Mouse (Mus musculus) adrenal gland, adult (tissue): ENCODE results near the gene Clasp1.

Source experiments
- DNase-seq, 2 experiments: peaks; one replicate each; pipeline ENCODE4 v3.0.0; 2022 to 2023; ENCODE audit warnings: low spot score in 1 of 2; ENCODE audit not compliant: inconsistent age in 2 of 2

Clasp1 gene

GRCm38 (mm10) chr1:118492811-118493210 lies 104.0 kb downstream of the Clasp1 start:
- DNase-seq, result no peak

- no peak for DNase-seq
These were observed 105.7 kb downstream of the Clasp1 start for GRCm38 (mm10) chr1:118494551-118494950.

- peak; percentile 70 to 93 for DNase-seq
These were observed 109.5 kb downstream of the Clasp1 start for GRCm38 (mm10) chr1:118498311-118498710.

GRCm38 (mm10) chr1:118500606-118501005 lies 111.7 kb downstream of the Clasp1 start:
- DNase-seq, result no peak

- no peak for DNase-seq
These were observed 112.8 kb downstream of the Clasp1 start for GRCm38 (mm10) chr1:118501691-118502090.

- DNase-seq, result no peak
These were observed 116.9 kb downstream of the Clasp1 start for GRCm38 (mm10) chr1:118505746-118506145.

- DNase-seq, result peak; percentile 82 to 90
These were observed 122.1 kb downstream of the Clasp1 start for GRCm38 (mm10) chr1:118510996-118511395.

GRCm38 (mm10) chr1:118511738-118512530 lies 123.1 kb downstream of the Clasp1 start:
- DNase-seq, result peak in 1 of 2 experiments; percentile 76

- DNase-seq, result no peak
These were observed 127.4 kb downstream of the Clasp1 start for GRCm38 (mm10) chr1:118516256-118516655.

- DNase-seq, result no peak
These were observed 134.3 kb downstream of the Clasp1 start for GRCm38 (mm10) chr1:118523161-118523560.

- DNase-seq, result peak in 1 of 2 experiments; percentile 47
These were observed 136.5 kb downstream of the Clasp1 start for GRCm38 (mm10) chr1:118525336-118525735.

GRCm38 (mm10) chr1:118529213-118529612 lies 140.4 kb downstream of the Clasp1 start:
- DNase-seq, result no peak

GRCm38 (mm10) chr1:118531259-118531658 lies 142.4 kb downstream of the Clasp1 start:
- no peak for DNase-seq

GRCm38 (mm10) chr1:118536021-118536420 lies 147.2 kb downstream of the Clasp1 start:
- DNase-seq, result no peak

- no peak for DNase-seq
These were observed 150.2 kb downstream of the Clasp1 start for GRCm38 (mm10) chr1:118539046-118539445.

- DNase-seq, result no peak
These were observed 154.0 kb downstream of the Clasp1 start for GRCm38 (mm10) chr1:118542880-118543279.

- DNase-seq, result no peak
These were observed 159.9 kb downstream of the Clasp1 start for GRCm38 (mm10) chr1:118548769-118549168.

- DNase-seq, result no peak
These were observed 162.3 kb downstream of the Clasp1 start for GRCm38 (mm10) chr1:118551152-118551551.

- DNase-seq, result no peak
These were observed 163.2 kb downstream of the Clasp1 start for GRCm38 (mm10) chr1:118552071-118552470.

- no peak for DNase-seq
These were observed 164.2 kb downstream of the Clasp1 start for GRCm38 (mm10) chr1:118553045-118553444.

GRCm38 (mm10) chr1:118553451-118553850 lies 164.6 kb downstream of the Clasp1 start:
- no peak for DNase-seq

- peak; percentile 26 to 75 for DNase-seq
These were observed 166.1 kb downstream of the Clasp1 start for GRCm38 (mm10) chr1:118554961-118555360.

- DNase-seq, result peak; percentile 18 to 76
These were observed 170.9 kb downstream of the Clasp1 start for GRCm38 (mm10) chr1:118559716-118560115.
